Mouse (Mus musculus): ENCODE data around the gene Birc7.

- no peak for TF ChIP-seq GATA1 (IDR thresholded peaks at IDR 0.05; ENCODE audit: borderline replicate concordance, low read length)
- TF ChIP-seq FLI1 (IDR thresholded peaks at IDR 0.05; ENCODE audit: low read length), result no peak
These were observed 17.9 kb upstream of the Birc7 start for GRCm38 (mm10) chr2:180910928-180911327.

All from megakaryocyte, embryonic 14.5 days (primary cell).